Mouse (Mus musculus) ES-E14 (cell line): Measurements from ENCODE around the gene Sulf2. TPM values are rescaled to one million over a fixed set of nuclear protein-coding genes. Genes with fewer than 3 reads are reported as not detected.
A peak's percentile ranks its signal among the peaks of the same experiment; 100 is the strongest.

ENCODE experiments used
- DNase-seq: peaks from one replicate; pipeline ENCODE4 v3.0.0-alpha.2; 2013; ENCODE audit warnings: low read depth, low spot score
- H3K27ac ChIP-seq: 2 replicates; pipeline ENCODE4 v1.5.1; 2012; ENCODE audit warnings: low read depth, mild to moderate bottlenecking, low read length, moderate library complexity, mixed read lengths; ENCODE audit not compliant: poor library complexity, insufficient read depth, severe bottlenecking
- H3K36me3 ChIP-seq: 2 replicates; pipeline ENCODE4 v1.6.1; 2012; ENCODE audit warnings: mild to moderate bottlenecking, low read length, moderate library complexity, mixed read lengths; ENCODE audit not compliant: control insufficient read depth, poor library complexity, insufficient read depth, severe bottlenecking
- H3K4me1 ChIP-seq, 2 experiments: fragments of 150-350 bp in 1 of 2; sonication (generic) in 1 of 2; 2 replicates each; pipeline ENCODE4 v1.6.1; 2012; ENCODE audit warnings: low read length in 2 of 2, mild to moderate bottlenecking in 1 of 2, mixed read lengths in 1 of 2; ENCODE audit not compliant: control insufficient read depth in 2 of 2, insufficient read depth in 2 of 2, poor library complexity in 1 of 2
- H3K4me3 ChIP-seq, 2 experiments: fragments of 150-350 bp in 1 of 2; sonication (generic) in 1 of 2; 2 replicates each; pipeline ENCODE4 v1.5.1; 2012; ENCODE audit warnings: low read length in 2 of 2, low read depth in 1 of 2, mild to moderate bottlenecking in 1 of 2, mixed read lengths in 1 of 2; ENCODE audit not compliant: insufficient read depth in 1 of 2, poor library complexity in 1 of 2, severe bottlenecking in 1 of 2
- H3K9ac ChIP-seq: 2 replicates; pipeline ENCODE4 v1.6.1; 2012; ENCODE audit warnings: low read depth, mild to moderate bottlenecking, low read length, mixed read lengths; ENCODE audit not compliant: poor library complexity, insufficient read depth, severe bottlenecking
- H3K9me3 ChIP-seq: fragments of 150-350 bp; sonication (generic); 2 replicates; pipeline ENCODE4 v1.6.1; 2012; ENCODE audit warnings: low read depth, mild to moderate bottlenecking, low read length; ENCODE audit not compliant: control insufficient read depth, insufficient read depth
- CHD2 ChIP-seq: IDR thresholded peaks from 2 replicates; pipeline ENCODE4 v1.6.1; 2014; ENCODE audit warnings: mild to moderate bottlenecking, low read depth, low read length, inconsistent platforms
- HCFC1 ChIP-seq: IDR thresholded peaks from 2 replicates; pipeline ENCODE4 v1.6.1; 2012; ENCODE audit warnings: low read length, inconsistent platforms, borderline replicate concordance; ENCODE audit not compliant: insufficient read depth
- MAFK ChIP-seq: IDR thresholded peaks from 2 replicates; pipeline ENCODE4 v1.6.1; 2014; ENCODE audit warnings: mild to moderate bottlenecking, low read depth, low read length, inconsistent platforms; ENCODE audit not compliant: insufficient read depth
- ZC3H11A ChIP-seq: IDR thresholded peaks from 2 replicates; pipeline ENCODE4 v1.6.1; 2012; ENCODE audit warnings: low read depth, mild to moderate bottlenecking, inconsistent platforms, low read length, borderline replicate concordance
- ZNF384 ChIP-seq: IDR thresholded peaks from 2 replicates; pipeline ENCODE4 v1.6.1; 2012; ENCODE audit warnings: low read depth, low read length, inconsistent platforms
- in situ Hi-C, 2 experiments: fragments of 600-800 bp; cut with MboI; formaldehyde crosslinking; loops; one replicate each; pipeline ENCODE4 v1.15.1; 2025; ENCODE audit warnings: low sequenced_read_pairs in 2 of 2, inconsistent platforms in 1 of 2; ENCODE audit not compliant: unreplicated experiment in 2 of 2
- total RNA-seq: library from RNA; depleted of rRNA; stranded (reverse); fragments of 300-350 nt; gene quantifications from 2 replicates; pipeline ENCODE4 v1.2.3, GENCODE M21; 2012; rRNA removed

The Sulf2 gene
- 102 and 164 TPM in 2 replicates for total RNA-seq

DNA sequence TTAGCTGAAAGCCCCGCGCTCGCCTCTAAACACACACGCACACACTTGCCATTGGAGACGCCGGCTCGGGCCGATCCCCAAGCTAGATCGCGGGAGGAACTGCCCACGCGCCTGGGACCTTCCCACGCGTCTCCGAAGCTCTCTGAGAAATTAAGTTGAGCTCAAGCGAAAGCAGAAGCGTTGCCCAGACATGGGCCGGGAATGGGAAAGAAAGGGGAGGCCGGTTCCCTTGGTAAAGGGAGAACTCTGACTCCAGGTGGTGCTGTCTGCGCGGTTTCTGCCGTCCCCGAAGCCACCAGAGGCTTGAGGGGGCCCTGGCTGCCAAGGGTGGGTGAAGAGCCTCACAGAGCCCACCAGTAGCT is at the start of gene Sulf2:
Gene Sulf2, minus strand, starts transcription at position 210 of the 362 bp plus-strand sequence.
- H3K36me3 ChIP-seq = peaks cover 11% of the 10 kb centered on the region
- in situ Hi-C loops = no loop called here
- H3K4me1 ChIP-seq = peaks cover 15 to 28% of the 10 kb centered on the region in 2 experiments
- peak within 1 kb of the TSS; percentile 83 to 84 for H3K4me3 ChIP-seq
- TF ChIP-seq ZC3H11A (no peak), MAFK (no peak), ZNF384 (no peak), CHD2 (no peak), HCFC1 (no peak)
- H3K9me3 ChIP-seq = no peaks in the 10 kb centered on the region
- peak within 1 kb of the TSS; percentile 95 for H3K27ac ChIP-seq
- no peak for DNase-seq
- H3K9ac ChIP-seq = peak within 1 kb of the TSS; percentile 93

DNA sequence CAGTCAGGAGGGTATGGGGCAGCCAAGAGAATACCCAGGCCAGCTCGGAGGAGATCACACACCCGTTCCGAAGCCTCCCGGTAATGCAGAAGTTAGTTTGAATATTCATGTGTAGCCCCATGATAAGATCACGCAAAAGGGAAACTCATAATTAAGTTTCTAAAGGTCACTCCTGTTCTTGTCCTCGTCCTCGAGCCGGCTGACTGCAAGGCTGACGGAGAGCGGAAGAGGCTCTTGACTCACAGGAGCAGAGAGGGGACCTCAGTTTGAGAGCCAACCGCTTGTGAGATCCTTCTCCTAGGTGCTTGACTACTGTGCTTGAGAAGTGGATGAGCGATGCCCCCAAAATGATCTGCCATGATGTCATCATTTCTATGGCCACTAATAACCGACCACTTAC is 48.7 kb upstream of the Sulf2 start:
- DNase-seq = no peak
- in situ Hi-C loops = no loop called here
- TF ChIP-seq CHD2 (no peak), HCFC1 (no peak), ZC3H11A (no peak), MAFK (no peak), ZNF384 (no peak)
- Histone ChIP-seq H3K9me3 (no peaks in the 10 kb centered on the region), H3K36me3 (no peaks in the 10 kb centered on the region), H3K9ac (no peak overlapping the region), H3K27ac (no peak overlapping the region), H3K4me3 (no peak overlapping the region), H3K4me1 (peaks cover 10 to 20% of the 10 kb centered on the region in 2 experiments)

DNA sequence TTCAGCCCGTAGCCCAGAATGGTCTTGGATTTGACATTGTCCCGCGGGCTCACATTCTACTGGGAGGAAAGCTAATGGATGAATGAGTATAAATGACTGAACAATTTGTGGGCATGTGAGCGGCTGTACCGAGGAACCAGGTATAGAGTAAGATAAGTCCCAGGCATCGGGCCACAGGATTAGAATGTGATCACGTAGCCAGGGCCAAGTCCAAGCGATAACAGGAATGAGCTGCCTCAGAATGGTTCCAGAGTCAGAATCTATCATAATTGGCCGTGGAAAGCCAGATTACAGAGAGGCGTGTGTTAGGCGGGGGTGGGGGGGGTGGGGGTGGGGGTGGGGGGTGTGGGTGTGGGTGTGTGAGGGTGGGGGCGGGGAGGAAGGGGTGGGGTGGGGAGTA is 48.2 kb upstream of the Sulf2 start:
- H3K9ac ChIP-seq = no peak overlapping the region
- H3K27ac ChIP-seq = no peak overlapping the region
- H3K4me1 ChIP-seq = peaks cover 6 to 18% of the 10 kb centered on the region in 2 experiments
- in situ Hi-C loops = no loop called here
- no peak for DNase-seq
- TF ChIP-seq MAFK (no peak), CHD2 (no peak), HCFC1 (no peak), ZNF384 (no peak), ZC3H11A (no peak)
- no peak overlapping the region for H3K4me3 ChIP-seq
- H3K9me3 ChIP-seq = no peaks in the 10 kb centered on the region
- H3K36me3 ChIP-seq = no peaks in the 10 kb centered on the region

DNA sequence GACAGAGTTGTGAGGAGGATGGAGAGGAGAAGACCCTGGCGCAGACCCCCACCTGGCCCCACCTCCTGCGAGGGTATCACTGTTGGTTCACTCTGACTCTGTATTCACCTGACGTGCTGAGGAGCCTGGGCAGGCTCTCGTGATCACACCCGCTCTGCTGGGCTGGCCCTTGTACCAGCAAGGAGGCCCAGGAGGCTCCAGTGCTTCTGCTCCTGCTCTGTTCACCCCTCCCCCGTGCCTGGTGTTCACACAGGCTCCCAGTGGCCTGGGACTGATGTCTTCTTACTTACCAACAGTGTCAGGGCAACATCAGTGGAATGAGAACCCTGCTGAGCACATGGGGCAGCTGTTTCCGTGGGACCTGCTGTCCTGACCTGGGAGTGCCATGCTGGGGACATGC is 42.5 kb upstream of the Sulf2 start:
- H3K4me3 ChIP-seq = no peak overlapping the region
- no peak overlapping the region for H3K9ac ChIP-seq
- TF ChIP-seq MAFK = no peak
- no peak for TF ChIP-seq HCFC1
- TF ChIP-seq ZNF384 = no peak
- no peak for TF ChIP-seq ZC3H11A
- no peak for TF ChIP-seq CHD2
- H3K27ac ChIP-seq = no peak overlapping the region
- no peaks in the 10 kb centered on the region for H3K36me3 ChIP-seq
- DNase-seq = no peak
- in situ Hi-C loops = no loop called here
- no peaks in the 10 kb centered on the region for H3K9me3 ChIP-seq
- peaks cover 0 to 27% of the 10 kb centered on the region in 2 experiments; a peak in 3 of 4 replicates for H3K4me1 ChIP-seq

DNA sequence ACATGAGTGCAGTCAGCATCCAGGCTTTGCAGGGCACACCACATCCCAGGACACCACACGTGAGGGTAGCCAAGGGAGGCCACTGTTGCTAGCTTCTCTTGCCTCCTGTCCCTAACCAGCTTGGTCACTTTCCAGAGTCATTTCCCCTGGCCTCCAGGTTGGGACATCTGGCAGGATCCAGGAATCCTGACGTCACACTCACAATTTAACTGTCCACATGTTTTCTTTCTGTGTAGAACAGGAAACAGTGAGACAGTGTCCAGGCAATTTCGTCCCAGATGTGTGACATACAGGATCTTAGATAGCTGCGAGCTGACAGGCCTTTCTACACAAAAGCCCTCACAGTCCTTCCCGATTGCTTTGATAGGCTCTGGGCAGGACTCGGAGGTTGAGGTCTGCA is 41.6 kb upstream of the Sulf2 start:
- H3K9me3 ChIP-seq = no peaks in the 10 kb centered on the region
- no peak overlapping the region for H3K27ac ChIP-seq
- no peaks in the 10 kb centered on the region for H3K36me3 ChIP-seq
- DNase-seq = no peak
- TF ChIP-seq CHD2 (no peak), MAFK (no peak), ZNF384 (no peak), HCFC1 (no peak), ZC3H11A (no peak)
- peaks cover 0 to 27% of the 10 kb centered on the region in 2 experiments; a peak in 3 of 4 replicates for H3K4me1 ChIP-seq
- in situ Hi-C loops = no loop called here
- no peak overlapping the region for H3K4me3 ChIP-seq
- H3K9ac ChIP-seq = no peak overlapping the region
